Mouse (Mus musculus) lung, embryonic 15.5 days (tissue): ENCODE data around the gene Selenok. TPM values are rescaled to one million over a fixed set of nuclear protein-coding genes. Genes with fewer than 3 reads are reported as not detected.
A peak's percentile ranks its signal among the peaks of the same experiment; 100 is the strongest.

ENCODE experiments used
- ATAC-seq: fragments of 200-750 bp; cut with Nextera tagmentation; 2 replicates; pipeline ENCODE4 v1.8.0; 2017; ENCODE audit warnings: moderate number of reproducible peaks, borderline replicate concordance; ENCODE audit not compliant: low FRiP score, low TSS enrichment; ENCODE audit errors: extremely low read depth
- H3K27ac ChIP-seq: fragments of 300-500 bp; sonication (generic); 2 replicates; pipeline ENCODE4 v1.5.1; 2015; ENCODE audit warnings: moderate library complexity, mild to moderate bottlenecking, inconsistent platforms
- H3K27me3 ChIP-seq: fragments of 300-500 bp; sonication (generic); 2 replicates; pipeline ENCODE4 v1.6.1; 2015; ENCODE audit warnings: inconsistent platforms
- H3K36me3 ChIP-seq: fragments of 300-500 bp; sonication (generic); 2 replicates; pipeline ENCODE4 v1.6.1; 2015; ENCODE audit warnings: inconsistent platforms
- H3K4me1 ChIP-seq: fragments of 300-500 bp; sonication (generic); 2 replicates; pipeline ENCODE4 v1.6.1; 2015; ENCODE audit warnings: inconsistent platforms
- H3K4me2 ChIP-seq: fragments of 300-500 bp; sonication (generic); 2 replicates; pipeline ENCODE4 v1.6.1; 2015; ENCODE audit warnings: inconsistent platforms, mild to moderate bottlenecking, moderate library complexity
- H3K4me3 ChIP-seq: fragments of 300-500 bp; sonication (generic); 2 replicates; pipeline ENCODE4 v1.5.1; 2015; ENCODE audit warnings: mild to moderate bottlenecking, inconsistent platforms
- H3K9ac ChIP-seq: fragments of 300-500 bp; sonication (generic); 2 replicates; pipeline ENCODE4 v1.6.1; 2015; ENCODE audit warnings: inconsistent platforms
- H3K9me3 ChIP-seq: fragments of 300-500 bp; sonication (generic); 2 replicates; pipeline ENCODE4 v1.6.1; 2016; ENCODE audit warnings: inconsistent platforms
- WGBS: fragments of 180-500 bp; shearing (Covaris S2); methylation state at CpG from one replicate; pipeline ENCODE4 v1.1.7; 2015; 5-methylcytosine and 5-hydroxymethylcytosine counted together
- polyA plus RNA-seq: library from polyadenylated mRNA; unstranded; fragments of >200 nt; fragmentation: Nextera tagmentation; extraction: Ambion mirVana; gene quantifications from 2 replicates; pipeline ENCODE4 v1.2.1, GENCODE M21; 2015

The Selenok gene
- polyA plus RNA-seq, 1 experiment from 2014 or later, result 267 TPM

DNA sequence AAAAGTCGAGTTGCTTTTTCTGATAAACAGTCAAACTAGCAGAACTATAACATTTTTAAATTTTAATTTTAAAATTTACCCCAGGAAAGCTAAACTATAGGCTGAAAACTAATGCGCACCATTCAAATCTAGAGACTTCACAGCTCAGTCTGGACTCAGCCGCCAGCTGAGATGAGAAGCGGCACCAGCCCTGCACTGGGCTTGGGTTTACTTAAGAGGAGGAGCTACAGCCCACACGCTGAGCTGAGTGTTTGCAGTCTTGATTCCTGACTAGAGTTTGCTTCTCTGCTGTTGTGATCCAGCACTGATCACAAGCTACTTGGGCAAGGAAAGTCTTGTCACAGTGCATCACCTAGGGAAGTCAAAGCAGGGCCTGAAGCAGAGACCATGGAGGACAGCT, 3.9 kb downstream of the Selenok start:
- H3K27me3 ChIP-seq, result no peaks in the 10 kb centered on the region
- peaks cover 10% of the 10 kb centered on the region for H3K4me1 ChIP-seq
- no peak overlapping the region for H3K27ac ChIP-seq
- no peak overlapping the region for H3K4me3 ChIP-seq
- WGBS, result 73% methylated on average over 5 of the region's 5 CpGs
- no peaks in the 10 kb centered on the region for H3K9me3 ChIP-seq
- no peak overlapping the region for H3K9ac ChIP-seq
- H3K4me2 ChIP-seq, result no peak overlapping the region
- peaks cover 48% of the 10 kb centered on the region for H3K36me3 ChIP-seq
- ATAC-seq, result no peak

DNA sequence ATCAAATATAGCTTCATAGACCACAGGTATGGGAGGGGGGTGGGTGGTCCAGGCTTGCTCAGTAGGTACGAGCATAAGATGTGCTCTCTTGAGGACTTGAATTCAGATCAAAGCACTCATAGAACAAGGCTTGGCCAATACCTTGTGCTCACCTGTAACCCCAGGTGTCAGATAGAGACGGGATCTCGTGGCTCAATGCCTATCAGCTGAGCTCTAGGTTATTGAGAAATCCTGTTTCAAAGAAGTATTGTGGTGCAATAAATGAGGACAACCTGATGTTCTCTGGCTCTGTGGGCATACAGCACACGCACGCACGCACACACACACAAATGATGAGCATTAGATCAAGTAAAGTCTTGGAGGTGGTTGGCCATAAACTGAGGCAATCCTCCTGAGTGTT, 8.8 kb downstream of the Selenok start:
- Histone ChIP-seq H3K9ac (no peak overlapping the region), H3K9me3 (no peaks in the 10 kb centered on the region), H3K27me3 (no peaks in the 10 kb centered on the region), H3K36me3 (peaks cover 50% of the 10 kb centered on the region), H3K27ac (no peak overlapping the region), H3K4me3 (no peak overlapping the region), H3K4me1 (peaks cover 10% of the 10 kb centered on the region; the same call in 1 of the 2 replicates), H3K4me2 (no peak overlapping the region)
- 95% methylated on average over 6 of the region's 6 CpGs for WGBS
- ATAC-seq, result no peak

DNA sequence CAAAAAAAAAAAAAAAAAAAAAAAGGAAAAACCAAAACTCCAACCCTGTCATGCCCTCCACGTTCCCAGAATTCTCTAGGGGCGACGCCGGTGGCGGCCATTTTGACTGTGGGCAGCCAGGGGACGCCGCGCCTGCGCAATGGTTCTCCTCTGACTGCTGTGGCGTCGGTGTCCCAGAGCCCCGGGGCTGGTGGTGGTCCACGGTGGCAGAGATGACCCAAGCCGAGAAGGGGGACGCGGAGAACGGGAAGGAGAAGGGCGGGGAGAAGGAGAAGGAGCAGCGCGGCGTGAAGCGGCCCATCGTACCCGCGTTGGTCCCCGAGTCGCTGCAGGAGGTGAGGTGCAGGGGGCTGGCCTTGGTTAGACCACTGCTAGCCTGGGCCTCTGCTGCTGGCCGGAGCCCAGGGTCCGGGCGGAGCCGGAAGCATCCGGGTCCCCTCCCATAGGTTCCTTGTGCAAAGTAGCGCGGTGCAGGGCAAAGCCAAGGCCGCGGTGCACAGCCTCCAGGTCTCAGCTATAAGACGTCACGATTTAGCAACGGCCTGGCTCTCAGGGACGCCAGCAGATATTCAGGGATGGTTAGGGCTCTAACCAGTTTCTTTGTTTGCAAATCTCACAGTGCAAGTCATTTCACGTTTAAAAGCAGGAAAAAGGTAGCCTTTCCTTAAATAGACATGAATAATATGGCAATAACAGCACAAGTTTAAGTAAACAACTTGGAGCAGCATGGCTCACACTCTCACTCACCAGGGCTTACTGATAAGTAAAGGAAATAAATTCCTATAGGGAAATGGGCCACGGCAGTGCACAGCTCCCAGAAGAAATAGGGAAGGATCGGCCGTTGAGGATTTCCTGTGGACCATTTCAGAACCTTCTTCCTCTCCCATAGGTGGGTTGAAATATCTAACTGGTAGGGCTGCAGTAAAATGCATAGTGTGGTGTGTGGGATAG, 10.4 kb downstream of the Selenok start, which contains the start of gene Actr8:
TSS of gene Actr8 (plus strand) at position 84 of the 951 bp plus-strand sequence.
- Histone ChIP-seq H3K9ac (peak within 1 kb of the TSS; percentile 91), H3K4me2 (peak within 1 kb of the TSS; percentile 76), H3K27ac (peak within 1 kb of the TSS; percentile 95), H3K4me3 (peak within 1 kb of the TSS; percentile 78), H3K36me3 (peaks cover 51% of the 10 kb centered on the region), H3K27me3 (no peaks in the 10 kb centered on the region), H3K4me1 (peaks cover 10% of the 10 kb centered on the region; the same call in 1 of the 2 replicates), H3K9me3 (no peaks in the 10 kb centered on the region)
- peak; percentile 99 for ATAC-seq
- 2% methylated on average over 44 of the region's 44 CpGs for WGBS

DNA sequence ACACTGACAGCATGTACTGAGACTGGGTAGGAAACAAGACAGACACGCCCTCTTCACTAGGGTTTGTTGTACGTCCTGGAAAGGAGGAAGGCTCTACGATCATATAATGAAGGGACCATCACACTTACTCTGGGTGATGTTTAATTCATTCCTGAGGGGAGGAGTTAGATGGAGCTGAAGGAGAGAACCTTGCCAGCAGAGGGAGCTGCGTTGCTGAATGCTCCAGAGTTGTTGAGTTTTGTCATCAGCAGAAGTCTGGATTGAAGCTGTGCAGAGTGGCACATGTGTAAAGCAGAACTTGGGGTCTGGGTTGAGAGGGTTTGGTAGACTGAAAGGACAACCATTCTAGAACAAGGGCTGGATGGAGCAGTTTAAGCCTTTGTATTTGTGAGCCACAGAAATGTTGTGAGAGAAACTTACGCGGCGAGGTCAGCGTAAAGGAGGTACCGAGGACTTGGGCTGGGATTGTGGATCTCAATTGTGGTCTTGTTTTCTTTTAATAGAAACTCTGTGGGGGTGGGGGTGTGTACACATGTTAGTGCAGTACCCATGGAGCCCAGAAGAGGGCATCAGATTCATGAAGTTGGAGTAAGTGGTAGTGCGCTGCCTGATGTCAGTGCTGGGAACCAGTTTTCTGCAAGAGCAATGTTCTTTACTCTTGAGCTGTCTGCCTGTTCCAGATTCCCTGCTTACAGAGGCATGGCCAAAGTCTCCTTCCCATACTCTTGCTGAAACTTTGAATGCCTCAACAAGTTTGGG, 12.5 kb downstream of the Selenok start:
- peaks cover 56% of the 10 kb centered on the region for H3K36me3 ChIP-seq

DNA sequence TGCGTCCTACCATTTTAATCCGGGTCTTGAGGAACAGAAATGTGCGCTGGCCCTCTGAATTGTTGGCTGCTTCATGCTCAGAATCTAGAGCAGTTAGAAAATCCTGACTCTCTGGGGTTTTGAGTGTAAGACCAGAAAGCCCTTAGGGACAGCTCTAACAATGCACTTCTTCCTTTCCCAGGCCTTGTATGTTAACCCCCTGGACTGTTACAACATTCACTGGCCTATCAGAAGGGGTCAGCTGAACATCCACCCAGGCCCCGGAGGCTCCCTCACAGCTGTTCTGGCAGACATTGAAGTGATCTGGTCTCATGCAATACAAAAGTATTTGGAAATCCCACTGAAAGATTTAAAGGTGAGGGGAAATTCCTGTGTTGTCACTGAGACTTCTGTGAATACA, 18.0 kb downstream of the Selenok start:
- H3K4me1 ChIP-seq, result no peaks in the 10 kb centered on the region
- no peaks in the 10 kb centered on the region for H3K9me3 ChIP-seq
- no peak for ATAC-seq
- no peak overlapping the region for H3K9ac ChIP-seq
- 95% methylated on average over 4 of the region's 4 CpGs for WGBS
- no peak overlapping the region for H3K4me3 ChIP-seq
- H3K36me3 ChIP-seq, result peaks cover 99% of the 10 kb centered on the region
- H3K27ac ChIP-seq, result no peak overlapping the region
- no peaks in the 10 kb centered on the region for H3K27me3 ChIP-seq
- no peak overlapping the region for H3K4me2 ChIP-seq

More for the DNA sequence above, 12.5 kb downstream of the Selenok start:
- Histone ChIP-seq H3K9ac (no peak overlapping the region), H3K4me1 (peaks cover 10% of the 10 kb centered on the region; the same call in 1 of the 2 replicates), H3K27ac (no peak overlapping the region), H3K4me2 (no peak overlapping the region), H3K4me3 (no peak overlapping the region), H3K9me3 (no peaks in the 10 kb centered on the region), H3K27me3 (no peaks in the 10 kb centered on the region)
- no peak for ATAC-seq
- WGBS, result 94% methylated on average over 10 of the region's 10 CpGs

DNA sequence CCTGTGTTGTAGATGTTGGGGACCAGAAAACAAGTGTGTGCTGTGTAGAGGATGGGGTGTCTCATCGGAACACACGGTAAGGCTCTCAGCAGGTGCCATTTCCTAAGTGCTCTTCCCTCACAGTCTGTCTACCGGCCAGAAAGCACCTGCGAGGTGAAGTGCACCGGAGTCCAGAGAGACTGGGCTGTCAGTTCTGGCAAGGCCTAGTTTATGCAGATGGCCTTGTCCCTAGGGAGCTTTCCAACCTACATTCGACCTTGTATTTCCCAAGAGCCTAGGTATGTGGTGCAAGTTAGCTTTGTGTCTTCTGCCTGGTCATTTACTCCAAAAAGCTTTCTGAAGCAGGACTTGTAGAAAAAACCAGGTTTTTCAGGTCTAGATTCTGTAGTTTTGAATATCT, 19.2 kb downstream of the Selenok start:
- Histone ChIP-seq H3K4me3 (no peak overlapping the region), H3K4me2 (no peak overlapping the region), H3K9me3 (no peaks in the 10 kb centered on the region), H3K36me3 (peaks cover 99% of the 10 kb centered on the region), H3K4me1 (no peaks in the 10 kb centered on the region), H3K9ac (no peak overlapping the region), H3K27me3 (no peaks in the 10 kb centered on the region), H3K27ac (no peak overlapping the region)
- WGBS, result 93% methylated on average over 6 of the region's 6 CpGs
- no peak for ATAC-seq

DNA sequence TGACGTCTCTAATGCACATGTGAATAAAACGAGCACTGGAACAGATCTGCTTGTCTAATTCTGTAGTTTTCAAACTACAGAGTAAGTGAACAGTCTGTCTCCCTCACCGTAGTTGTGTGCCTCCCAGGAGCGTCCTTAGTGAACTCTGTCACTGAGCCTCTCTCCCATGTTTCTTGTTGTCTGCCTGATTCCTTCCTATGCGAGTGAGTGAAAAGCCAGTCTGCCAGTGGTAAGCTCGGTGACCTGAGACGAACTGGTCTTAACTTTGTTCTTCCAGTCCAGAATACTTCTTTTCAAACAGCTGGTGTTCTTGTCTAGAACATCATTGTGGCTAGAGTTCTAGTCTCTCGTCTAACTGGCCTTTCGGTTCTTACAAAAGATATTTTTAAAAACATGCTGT, 19.6 kb downstream of the Selenok start:
- Histone ChIP-seq H3K9me3 (no peaks in the 10 kb centered on the region), H3K36me3 (peaks cover 99% of the 10 kb centered on the region), H3K4me1 (no peaks in the 10 kb centered on the region), H3K27me3 (no peaks in the 10 kb centered on the region), H3K4me3 (no peak overlapping the region), H3K4me2 (no peak overlapping the region), H3K9ac (no peak overlapping the region), H3K27ac (no peak overlapping the region)
- ATAC-seq, result no peak
- WGBS, result 86% methylated on average over 9 of the region's 9 CpGs

DNA sequence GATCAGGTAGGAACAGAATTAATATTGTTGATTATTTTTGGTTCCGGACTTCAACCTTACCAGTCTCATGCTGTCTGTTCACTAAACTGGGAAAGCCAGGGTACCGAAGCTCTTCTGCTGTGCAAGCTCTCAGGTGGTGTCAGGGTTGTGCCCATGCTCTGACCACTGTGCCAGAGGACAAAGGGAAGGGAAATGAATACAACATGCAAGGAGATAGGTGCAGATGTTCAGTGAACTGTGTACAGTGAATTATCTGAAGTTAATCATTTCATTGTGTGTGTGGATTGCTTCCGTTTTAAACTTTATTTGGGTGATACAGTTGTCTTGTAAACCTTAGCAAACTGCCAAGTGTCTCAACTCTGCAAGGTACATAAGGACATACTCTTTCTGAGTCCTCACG, 20.2 kb downstream of the Selenok start:
- Histone ChIP-seq H3K9ac (no peak overlapping the region), H3K27me3 (no peaks in the 10 kb centered on the region), H3K4me3 (no peak overlapping the region), H3K4me1 (no peaks in the 10 kb centered on the region), H3K9me3 (no peaks in the 10 kb centered on the region), H3K27ac (no peak overlapping the region), H3K36me3 (peaks cover 99% of the 10 kb centered on the region), H3K4me2 (no peak overlapping the region)
- 91% methylated on average over 4 of the region's 4 CpGs for WGBS
- ATAC-seq, result no peak

DNA sequence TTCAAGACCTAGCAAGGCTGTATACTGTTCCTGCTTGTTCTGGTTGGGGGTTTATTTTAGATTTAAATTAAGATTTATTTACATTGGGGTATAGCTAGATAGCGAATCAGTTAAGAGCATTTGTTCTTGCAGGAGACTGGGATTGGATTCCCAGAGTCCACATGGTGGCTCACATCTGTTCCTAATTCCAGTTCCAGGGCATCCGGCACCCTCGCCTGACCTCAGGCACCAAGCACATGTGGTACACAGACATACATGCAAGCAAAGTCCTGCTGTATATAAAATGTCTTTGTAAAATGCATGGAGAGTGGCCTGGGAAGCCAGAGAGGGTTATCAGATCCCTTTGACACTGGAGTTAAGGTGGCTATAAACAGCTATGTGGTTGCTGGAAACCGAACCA, 26.9 kb downstream of the Selenok start:
- H3K4me1 ChIP-seq, result 0 out of 2 replicates have a peak, but pooled peaks cover 9% of the 10 kb centered on the region
- no peak overlapping the region for H3K27ac ChIP-seq
- ATAC-seq, result no peak
- no peak overlapping the region for H3K4me3 ChIP-seq
- H3K4me2 ChIP-seq, result no peak overlapping the region
- no peaks in the 10 kb centered on the region for H3K27me3 ChIP-seq
- H3K9me3 ChIP-seq, result no peaks in the 10 kb centered on the region
- WGBS, result 87% methylated on average over 4 of the region's 4 CpGs
- peaks cover 71% of the 10 kb centered on the region for H3K36me3 ChIP-seq
- no peak overlapping the region for H3K9ac ChIP-seq

DNA sequence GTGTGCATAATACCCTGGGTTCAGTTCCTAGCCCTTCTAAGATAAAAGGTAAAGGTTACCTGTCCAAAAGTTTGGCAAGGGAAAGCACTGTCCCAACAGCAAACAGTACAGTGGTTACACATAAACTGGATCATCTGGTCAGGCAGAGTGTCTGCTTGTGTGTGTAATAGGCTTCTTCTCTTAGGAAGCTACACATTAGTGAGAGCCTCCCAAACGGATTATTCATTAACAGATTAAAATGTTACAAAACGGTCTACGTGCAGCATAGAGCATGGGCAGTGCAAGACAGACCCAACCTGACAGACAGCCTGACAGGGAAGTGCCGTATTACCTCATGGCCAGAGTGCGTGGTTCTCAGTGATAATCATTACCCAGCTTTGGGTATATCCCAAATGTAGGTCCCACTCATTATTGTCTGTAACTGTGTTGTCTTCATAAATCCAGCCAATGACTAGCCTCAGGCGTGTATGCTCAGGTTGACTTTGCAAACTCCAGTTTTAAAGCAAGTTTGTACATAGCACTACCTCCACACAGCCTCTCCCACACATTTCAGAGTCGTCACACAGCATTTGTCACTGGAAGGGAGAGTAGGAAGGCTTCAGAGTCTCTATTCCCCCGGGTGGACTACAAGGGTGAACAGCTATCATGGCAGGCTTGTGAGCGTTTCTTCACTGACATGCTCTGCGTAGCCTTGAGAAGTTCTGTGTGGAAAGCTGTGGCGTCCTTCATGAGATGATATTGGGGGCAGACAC, 28.1 kb downstream of the Selenok start:
- peaks cover 59% of the 10 kb centered on the region for H3K36me3 ChIP-seq
- H3K27me3 ChIP-seq, result no peaks in the 10 kb centered on the region
- no peaks in the 10 kb centered on the region for H3K9me3 ChIP-seq
- WGBS, result 86% methylated on average over 11 of the region's 11 CpGs
- H3K9ac ChIP-seq, result no peak overlapping the region
- H3K4me1 ChIP-seq, result 0 out of 2 replicates have a peak, but pooled peaks cover 9% of the 10 kb centered on the region
- H3K27ac ChIP-seq, result no peak overlapping the region
- no peak for ATAC-seq
- no peak overlapping the region for H3K4me2 ChIP-seq
- no peak overlapping the region for H3K4me3 ChIP-seq

DNA sequence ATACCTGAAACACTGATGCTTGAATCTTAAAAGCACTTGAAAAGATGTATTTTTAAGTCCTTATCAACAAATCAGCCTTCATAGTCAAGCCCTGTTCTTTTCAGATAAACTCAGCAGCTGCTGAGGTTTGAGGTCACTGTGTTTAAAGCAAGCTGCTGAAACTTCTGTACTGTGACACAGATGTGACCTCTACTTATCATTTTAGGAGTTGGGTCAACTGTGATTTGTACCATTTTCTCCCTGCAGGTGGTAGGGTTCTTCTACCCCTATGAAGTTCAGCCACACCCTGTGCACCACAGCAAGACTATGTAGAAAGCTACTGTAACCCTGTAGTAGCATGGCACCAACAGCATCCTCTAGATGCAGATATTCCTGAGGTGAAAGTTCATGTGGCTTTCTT, 29.2 kb downstream of the Selenok start:
- Histone ChIP-seq H3K4me2 (no peak overlapping the region), H3K36me3 (peaks cover 47% of the 10 kb centered on the region), H3K27me3 (no peaks in the 10 kb centered on the region), H3K9me3 (no peaks in the 10 kb centered on the region), H3K4me1 (0 out of 2 replicates have a peak, but pooled peaks cover 9% of the 10 kb centered on the region), H3K9ac (no peak overlapping the region), H3K4me3 (no peak overlapping the region), H3K27ac (no peak overlapping the region)
- no peak for ATAC-seq
